Mouse (Mus musculus) ES-Bruce4 (cell line): Measurements from ENCODE around the gene Zfp574.

Experiments used
- CTCF ChIP-seq: IDR thresholded peaks from one replicate; pipeline ENCODE4 v1.8.1; 2011; ENCODE audit warnings: low read depth, low read length
- POLR2A ChIP-seq: IDR thresholded peaks from one replicate; pipeline ENCODE4 v1.8.1; 2011; ENCODE audit warnings: low read length; ENCODE audit not compliant: insufficient read depth

- no peak for TF ChIP-seq CTCF
- no peak for TF ChIP-seq POLR2A
Measured at GRCm38 (mm10) chr7:25131247-25131646, 58.9 kb downstream of the Zfp574 start.
